8 mouse cellular contexts compared by ENCODE assay signal in the genomic region with DNA sequence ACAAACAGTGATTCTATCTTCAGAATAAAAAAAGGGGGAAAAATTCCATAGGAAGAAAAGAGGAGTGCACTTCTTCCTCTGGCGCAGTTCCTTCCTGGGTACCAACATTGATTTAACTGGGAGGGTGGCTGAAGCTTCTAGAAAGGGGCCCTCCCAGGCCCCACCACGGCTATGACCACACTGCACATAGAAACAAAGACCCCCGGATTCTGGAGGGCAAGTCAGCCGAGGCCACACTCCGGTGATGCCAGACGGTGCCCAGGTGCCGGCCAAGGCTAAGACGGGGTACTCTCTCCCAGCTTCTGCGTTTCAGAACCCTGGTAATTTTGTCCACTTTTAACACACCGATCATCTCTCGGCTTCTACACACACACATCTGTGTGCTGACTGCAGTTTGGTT.
DNase-seq lines count a peak whose midpoint lies in the region; ATAC-seq and TF ChIP-seq lines count a peak whose summit lies in the region.

No protein-coding gene starts in this region.

- H3K4me2 ChIP-seq in forebrain, embryonic 11.5 days (ENCODE audit: low read depth, low read length, severe bottlenecking): peak overlapping the region; percentile 51
- H3K4me2 ChIP-seq in limb, embryonic 15.5 days: peak overlapping the region; percentile 79

- ATAC-seq in forebrain, embryonic 11.5 days (replicated peaks; ENCODE audit: low FRiP score): 0 out of 2 replicates have a peak, but pooled peaks have one; percentile 37
- no peak for ATAC-seq in limb, embryonic 15.5 days (ENCODE audit: insufficient number of reproducible peaks, low FRiP score, low TSS enrichment, low read depth)

- peaks cover 20% of the 10 kb centered on the region for H3K4me1 ChIP-seq in forebrain, embryonic 11.5 days (replicated peaks; ENCODE audit: control insufficient read depth, insufficient read depth, low read length)
- H3K4me1 ChIP-seq in limb, embryonic 15.5 days: peaks cover 48% of the 10 kb centered on the region

- no peaks in the 10 kb centered on the region for H3K9me3 ChIP-seq in forebrain, embryonic 11.5 days (ENCODE audit: control insufficient read depth, low read length)
- no peaks in the 10 kb centered on the region for H3K9me3 ChIP-seq in limb, embryonic 15.5 days

- WGBS in forebrain, embryonic 11.5 days: 69% methylated on average over 11 of the region's 11 CpGs
- 21% methylated on average over 11 of the region's 11 CpGs for WGBS in limb, embryonic 15.5 days

- DNase-seq in gastrocnemius, adult 2 months: no peak
- no peak for DNase-seq in gastrocnemius, adult 8-10 months (ENCODE audit: low spot score in 2 of 2)
- peak; percentile 68 for DNase-seq in cerebellum, adult 11-12 months
- DNase-seq in forebrain, embryonic 11.5 days (ENCODE audit: low spot score): peak; percentile 59
- DNase-seq in thymus, postnatal 14 days: no peak
- DNase-seq in yolk sac, embryonic 10.5 days (ENCODE audit: low spot score): no peak
- no peak for DNase-seq in liver

- TF ChIP-seq CTCF in gastrocnemius, adult 2 months (IDR thresholded peaks at IDR 0.05): no peak

- H3K36me3 ChIP-seq in forebrain, embryonic 11.5 days (ENCODE audit: control insufficient read depth, insufficient read depth, low read length): no peaks in the 10 kb centered on the region
- no peaks in the 10 kb centered on the region for H3K36me3 ChIP-seq in limb, embryonic 15.5 days

- peak overlapping the region; percentile 38; the same call in 1 of the 2 replicates for H3K9ac ChIP-seq in forebrain, embryonic 11.5 days (ENCODE audit: low read length)
- no peak overlapping the region for H3K9ac ChIP-seq in limb, embryonic 15.5 days

- peak overlapping the region; percentile 63 for H3K27ac ChIP-seq in gastrocnemius, adult 2 months
- no peak overlapping the region for H3K27ac ChIP-seq in forebrain, embryonic 11.5 days (ENCODE audit: low read depth, low read length)
- H3K27ac ChIP-seq in limb, embryonic 15.5 days: peak overlapping the region; percentile 59

- intact Hi-C loops in gastrocnemius, adult 2 months (cut with DNase I): no loop called here

- H3K4me3 ChIP-seq in gastrocnemius, adult 2 months: peak overlapping the region; percentile 73
- no peak overlapping the region for H3K4me3 ChIP-seq in forebrain, embryonic 11.5 days (ENCODE audit: low read depth, low read length)
- peak overlapping the region; percentile 41 for H3K4me3 ChIP-seq in limb, embryonic 15.5 days

- H3K27me3 ChIP-seq in forebrain, embryonic 11.5 days (ENCODE audit: control insufficient read depth, insufficient read depth, low read length): no peaks in the 10 kb centered on the region
- H3K27me3 ChIP-seq in limb, embryonic 15.5 days: peaks cover 13% of the 10 kb centered on the region

Comparison
In these comparisons a context has a peak if more than half of its experiments do, and no peak if none do; other contexts are left out.
1. DNase-seq: peak in cerebellum, adult 11-12 months (single experiment) and forebrain, embryonic 11.5 days (single experiment); none in gastrocnemius, adult 2 months (single experiment), gastrocnemius, adult 8-10 months (0 of 2), thymus, postnatal 14 days (single experiment), yolk sac, embryonic 10.5 days (single experiment) and liver (single experiment).